In genomic region chr3:104790401-104790937, GRCm38 (mm10) we compare ENCODE assay signal across 8 mouse cellular contexts. TPM values are rescaled to one million over a fixed set of nuclear protein-coding genes. Genes with fewer than 3 reads are reported as not detected.
A peak's percentile ranks its signal among the peaks of the same experiment; 100 is the strongest.
DNase-seq lines count a peak whose midpoint lies in the region; ATAC-seq and TF ChIP-seq lines count a peak whose summit lies in the region.

No protein-coding gene starts in this region.

- H3K9ac ChIP-seq in forebrain, embryonic 16.5 days (replicated peaks; ENCODE audit: low read depth, low read length), result no peak overlapping the region
- peak overlapping the region; percentile 81 for H3K9ac ChIP-seq in intestine, embryonic 16.5 days (ENCODE audit: low read depth, low read length)
- H3K9ac ChIP-seq in liver, postnatal 0 days (replicated peaks), result peak overlapping the region; percentile 60

- H3K9me3 ChIP-seq in forebrain, embryonic 16.5 days (ENCODE audit: control insufficient read depth, low read length), result no peaks in the 10 kb centered on the region
- H3K9me3 ChIP-seq in intestine, embryonic 16.5 days (ENCODE audit: control insufficient read depth, low read length), result no peaks in the 10 kb centered on the region
- H3K9me3 ChIP-seq in liver, postnatal 0 days (ENCODE audit: low read length), result no peaks in the 10 kb centered on the region

- H3K27ac ChIP-seq in forebrain, embryonic 16.5 days (ENCODE audit: low read length), result no peak overlapping the region
- H3K27ac ChIP-seq in intestine, embryonic 16.5 days (ENCODE audit: low read length), result peak overlapping the region; percentile 92
- H3K27ac ChIP-seq in liver, postnatal 0 days (ENCODE audit: low read depth), result peak overlapping the region; percentile 29; the same call in 1 of the 2 replicates

- DNase-seq in right cerebral cortex, adult 18-20 months, result peak; percentile 71
- DNase-seq in right cerebral cortex, postnatal 4 days, result no peak
- no peak for DNase-seq in liver, postnatal 0 days
- DNase-seq in right cerebral cortex, adult 2 months (ENCODE audit: low spot score in 2 of 2), result peak; percentile 64 to 66
- no peak for DNase-seq in urinary bladder, adult 2 months (ENCODE audit: low spot score)

- H3K4me2 ChIP-seq in forebrain, embryonic 16.5 days (ENCODE audit: low read length), result peak overlapping the region; percentile 95; the same call in 1 of the 2 replicates
- H3K4me2 ChIP-seq in intestine, embryonic 16.5 days (ENCODE audit: low read depth, low read length), result peak overlapping the region; percentile 80
- H3K4me2 ChIP-seq in liver, postnatal 0 days (ENCODE audit: low read depth, low read length), result peak overlapping the region; percentile 69

- TF ChIP-seq EP300 in liver, postnatal 0 days (IDR thresholded peaks at IDR 0.05; ENCODE audit: low read depth), result no peak

- no peaks in the 10 kb centered on the region for H3K36me3 ChIP-seq in forebrain, embryonic 16.5 days (ENCODE audit: control insufficient read depth, insufficient read depth)
- peaks cover 8% of the 10 kb centered on the region for H3K36me3 ChIP-seq in intestine, embryonic 16.5 days (ENCODE audit: control insufficient read depth, insufficient read depth, low read length)
- peaks cover 14% of the 10 kb centered on the region; the same call in 1 of the 2 replicates for H3K36me3 ChIP-seq in liver, postnatal 0 days (replicated peaks; ENCODE audit: insufficient read depth, low read length)

- peaks cover 27% of the 10 kb centered on the region for H3K4me1 ChIP-seq in forebrain, embryonic 16.5 days (replicated peaks; ENCODE audit: control insufficient read depth, insufficient read depth, low read length)
- peaks cover 61% of the 10 kb centered on the region for H3K4me1 ChIP-seq in intestine, embryonic 16.5 days (ENCODE audit: control insufficient read depth, insufficient read depth, low read length)
- H3K4me1 ChIP-seq in liver, postnatal 0 days (ENCODE audit: insufficient read depth), result peaks cover 39% of the 10 kb centered on the region

- H3K4me3 ChIP-seq in forebrain, embryonic 16.5 days (replicated peaks; ENCODE audit: low read length), result 0 out of 2 replicates have a peak overlapping the region, but pooled peaks have one; percentile 1
- H3K4me3 ChIP-seq in intestine, embryonic 16.5 days (ENCODE audit: low read length), result peak overlapping the region; percentile 76
- H3K4me3 ChIP-seq in liver, postnatal 0 days (ENCODE audit: low read depth, low read length), result peak overlapping the region; percentile 61

- TF ChIP-seq CTCF in liver, postnatal 0 days (IDR thresholded peaks at IDR 0.05; ENCODE audit: low read depth), result no peak

- no peak for ATAC-seq in forebrain, embryonic 16.5 days
- no peak for ATAC-seq in intestine, embryonic 16.5 days
- no peak for ATAC-seq in liver, postnatal 0 days
- ATAC-seq in granulocyte monocyte progenitor cell, adult 5-6 weeks (replicated peaks; ENCODE audit: poor library complexity, severe bottlenecking), result no peak

- whole genome bisulfite sequencing in forebrain, embryonic 16.5 days, result 29% methylated on average over 6 of the region's 6 CpGs
- 17% methylated on average over 6 of the region's 6 CpGs for WGBS in intestine, embryonic 16.5 days
- WGBS in liver, postnatal 0 days (ENCODE audit: insufficient replicate concordance), result 52% methylated on average over 6 of the region's 6 CpGs

- 0 out of 2 replicates have a peak, but pooled peaks cover 4% of the 10 kb centered on the region for H3K27me3 ChIP-seq in forebrain, embryonic 16.5 days (replicated peaks; ENCODE audit: control insufficient read depth, insufficient read depth, low read length)
- no peaks in the 10 kb centered on the region for H3K27me3 ChIP-seq in intestine, embryonic 16.5 days (replicated peaks; ENCODE audit: control insufficient read depth, insufficient read depth, low read length)
- H3K27me3 ChIP-seq in liver, postnatal 0 days (ENCODE audit: insufficient read depth, low read length), result peaks cover 7% of the 10 kb centered on the region; the same call in 1 of the 2 replicates

RNA-seq across cellular contexts. Expression of gene Rhoc, which starts 2.3 kb away (rescaled TPM):
- polyA plus RNA-seq in forebrain, embryonic 16.5 days (2015; fragmentation: Nextera tagmentation; extraction: Ambion mirVana), result 41.1 and 47.7 TPM in 2 replicates
- polyA plus RNA-seq in intestine, embryonic 16.5 days (2015; fragmentation: Nextera tagmentation; extraction: Ambion mirVana), result 171 and 184 TPM in 2 replicates
- polyA plus RNA-seq in liver, postnatal 0 days (2015; fragmentation: Nextera tagmentation; extraction: Ambion mirVana), result 37.0 and 38.1 TPM in 2 replicates
- polyA plus RNA-seq in urinary bladder, adult 2 months (2012; rRNA removed), result 124 and 138 TPM in 2 replicates
- total RNA-seq in granulocyte monocyte progenitor cell, adult 5-6 weeks (2014; fragmentation: Nextera tagmentation), result not detected in 2 replicates
- not detected in 2 replicates for total RNA-seq in granulocyte monocyte progenitor cell, adult 5-6 weeks (2017)

RNA-seq across cellular contexts. Expression of gene Fam19a3, which starts 8.8 kb away (rescaled TPM):
- 0.16 and 0.17 TPM in 2 replicates for polyA plus RNA-seq in forebrain, embryonic 16.5 days (2015; fragmentation: Nextera tagmentation; extraction: Ambion mirVana)
- polyA plus RNA-seq in intestine, embryonic 16.5 days (2015; fragmentation: Nextera tagmentation; extraction: Ambion mirVana), result 0.06 and 0.09 TPM in 2 replicates
- 0.02 TPM in 1 of 2 replicates, not detected in the other for polyA plus RNA-seq in liver, postnatal 0 days (2015; fragmentation: Nextera tagmentation; extraction: Ambion mirVana)
- polyA plus RNA-seq in urinary bladder, adult 2 months (2012; rRNA removed), result 0.18 and 0.45 TPM in 2 replicates
- total RNA-seq in granulocyte monocyte progenitor cell, adult 5-6 weeks (2014; fragmentation: Nextera tagmentation), result not detected in 2 replicates
- not detected in 2 replicates for total RNA-seq in granulocyte monocyte progenitor cell, adult 5-6 weeks (2017)

RNA-seq across cellular contexts. Expression of gene Ppm1j, which starts 9.6 kb away (rescaled TPM):
- polyA plus RNA-seq in forebrain, embryonic 16.5 days (2015; fragmentation: Nextera tagmentation; extraction: Ambion mirVana), result 1.8 and 2.3 TPM in 2 replicates
- 4.3 and 5.2 TPM in 2 replicates for polyA plus RNA-seq in intestine, embryonic 16.5 days (2015; fragmentation: Nextera tagmentation; extraction: Ambion mirVana)
- polyA plus RNA-seq in liver, postnatal 0 days (2015; fragmentation: Nextera tagmentation; extraction: Ambion mirVana), result 0.30 and 0.31 TPM in 2 replicates
- polyA plus RNA-seq in urinary bladder, adult 2 months (2012; rRNA removed), result 2.1 and 2.2 TPM in 2 replicates
- total RNA-seq in granulocyte monocyte progenitor cell, adult 5-6 weeks (2014; fragmentation: Nextera tagmentation), result not detected in 2 replicates
- not detected in 2 replicates for total RNA-seq in granulocyte monocyte progenitor cell, adult 5-6 weeks (2017)

RNA-seq across cellular contexts. Expression of gene Mov10, which starts 27.9 kb away (rescaled TPM):
- polyA plus RNA-seq in forebrain, embryonic 16.5 days (2015; fragmentation: Nextera tagmentation; extraction: Ambion mirVana), result 7.5 and 8.7 TPM in 2 replicates
- 139 and 161 TPM in 2 replicates for polyA plus RNA-seq in intestine, embryonic 16.5 days (2015; fragmentation: Nextera tagmentation; extraction: Ambion mirVana)
- polyA plus RNA-seq in liver, postnatal 0 days (2015; fragmentation: Nextera tagmentation; extraction: Ambion mirVana), result 36.1 and 37.3 TPM in 2 replicates
- polyA plus RNA-seq in urinary bladder, adult 2 months (2012; rRNA removed), result 7.5 and 11.2 TPM in 2 replicates
- 12.2 and 13.9 TPM in 2 replicates for total RNA-seq in granulocyte monocyte progenitor cell, adult 5-6 weeks (2014; fragmentation: Nextera tagmentation)
- 2.4 TPM in 2 replicates for total RNA-seq in granulocyte monocyte progenitor cell, adult 5-6 weeks (2017)

Comparison
In these comparisons a context has a peak if more than half of its experiments do, and no peak if none do; other contexts are left out.
1. DNase-seq: peak in right cerebral cortex, adult 18-20 months (single experiment) and right cerebral cortex, adult 2 months (2 of 2); none in right cerebral cortex, postnatal 4 days (single experiment), liver, postnatal 0 days (single experiment) and urinary bladder, adult 2 months (single experiment).
2. H3K4me3 ChIP-seq: peak in every context shown above with its lines; median percentile 76 in intestine, embryonic 16.5 days; 61 in liver, postnatal 0 days; 1 in forebrain, embryonic 16.5 days.
3. Peak in every context shown above with its lines, with median percentiles within 50 percentile points of each other: H3K4me2 ChIP-seq.